Mouse (Mus musculus): Measurements from ENCODE around the gene 1700013F07Rik. TPM values are rescaled to one million over a fixed set of nuclear protein-coding genes. Genes with fewer than 3 reads are reported as not detected.
A peak's percentile ranks its signal among the peaks of the same experiment; 100 is the strongest.

Gene 1700013F07Rik
- total and polyA plus RNA-seq, 3 experiments: not detected

- Histone ChIP-seq H3K4me3 (ENCODE audit: low read depth, low read length) (peak within 1 kb of the TSS; percentile 30; the same call in 1 of the 2 replicates), H3K4me1 (ENCODE audit: insufficient read depth, low read depth, low read length) (peaks cover 10% of the 10 kb centered on the region), H3K27me3 (ENCODE audit: insufficient read depth, low read length) (peaks cover 34% of the 10 kb centered on the region), H3K9me3 (replicated peaks) (no peaks in the 10 kb centered on the region), H3K36me3 (replicated peaks) (no peaks in the 10 kb centered on the region)
- ATAC-seq (ENCODE audit: extremely low read depth, insufficient number of reproducible peaks, low FRiP score, poor library complexity, severe bottlenecking) (no peak), DNase-seq (ENCODE audit: low spot score) (no peak)
- TF ChIP-seq POLR2AphosphoS5 (IDR thresholded peaks at IDR 0.05; ENCODE audit: insufficient replicate concordance, low read depth, low read length) (no peak), TAL1 (conservative IDR thresholded peaks at IDR 0.05; ENCODE audit: low read depth, low read length) (no peak), GATA1 (IDR thresholded peaks at IDR 0.05; ENCODE audit: borderline replicate concordance, low read length) (no peak)
Measured at GRCm38 (mm10) chr3:108536517-108537260, 2.7 kb downstream of the 1700013F07Rik start, which contains the start of gene 5330417C22Rik. TSS of gene 5330417C22Rik (minus strand) at chr3:108536536.

- Histone ChIP-seq H3K4me1 (ENCODE audit: insufficient read depth, low read depth, low read length) (peaks cover 10% of the 10 kb centered on the region), H3K36me3 (replicated peaks) (no peaks in the 10 kb centered on the region), H3K4me3 (ENCODE audit: low read depth, low read length) (no peak overlapping the region), H3K27me3 (ENCODE audit: insufficient read depth, low read length) (peaks cover 32% of the 10 kb centered on the region), H3K9me3 (replicated peaks) (no peaks in the 10 kb centered on the region)
- TF ChIP-seq CTCF (IDR thresholded peaks at IDR 0.05; ENCODE audit: low read depth, low read length) (peak; percentile 55), GATA2 (IDR thresholded peaks at IDR 0.05; ENCODE audit: borderline replicate concordance, low read depth, low read length) (no peak), GATA1 (IDR thresholded peaks at IDR 0.05; ENCODE audit: borderline replicate concordance, low read length) (no peak), TAL1 (conservative IDR thresholded peaks at IDR 0.05; ENCODE audit: low read depth, low read length) (no peak)
- DNase-seq (ENCODE audit: low spot score) (peak; percentile 53), ATAC-seq (ENCODE audit: extremely low read depth, insufficient number of reproducible peaks, low FRiP score, poor library complexity, severe bottlenecking) (peak; percentile 82)
Measured at GRCm38 (mm10) chr3:108537303-108537702, 3.4 kb downstream of the 1700013F07Rik start.

- ATAC-seq (ENCODE audit: extremely low read depth, insufficient number of reproducible peaks, low FRiP score, poor library complexity, severe bottlenecking) (no peak), DNase-seq (ENCODE audit: low spot score) (no peak)
- Histone ChIP-seq H3K4me3 (ENCODE audit: low read depth, low read length) (no peak overlapping the region), H3K4me1 (ENCODE audit: insufficient read depth, low read depth, low read length) (peaks cover 3% of the 10 kb centered on the region), H3K36me3 (replicated peaks) (no peaks in the 10 kb centered on the region), H3K9me3 (replicated peaks) (peaks cover 3% of the 10 kb centered on the region), H3K27me3 (ENCODE audit: insufficient read depth, low read length) (peaks cover 22% of the 10 kb centered on the region)
- TF ChIP-seq TAL1 (conservative IDR thresholded peaks at IDR 0.05; ENCODE audit: low read depth, low read length): no peak
- no peak for TF ChIP-seq POLR2AphosphoS5 (IDR thresholded peaks at IDR 0.05; ENCODE audit: insufficient replicate concordance, low read depth, low read length)
- TF ChIP-seq GATA1 (IDR thresholded peaks at IDR 0.05; ENCODE audit: borderline replicate concordance, low read length): no peak
- TF ChIP-seq CTCF (IDR thresholded peaks at IDR 0.05; ENCODE audit: low read depth, low read length): no peak
- no peak for TF ChIP-seq GATA2 (IDR thresholded peaks at IDR 0.05; ENCODE audit: borderline replicate concordance, low read depth, low read length)
Measured at GRCm38 (mm10) chr3:108542299-108542698, 8.3 kb downstream of the 1700013F07Rik start.

GRCm38 (mm10) chr3:108554111-108554561 is 20.2 kb downstream of the 1700013F07Rik start:
- Histone ChIP-seq H3K36me3 (replicated peaks) (peaks cover 26% of the 10 kb centered on the region), H3K4me1 (ENCODE audit: insufficient read depth, low read depth, low read length) (peaks cover 17% of the 10 kb centered on the region), H3K9me3 (replicated peaks) (no peaks in the 10 kb centered on the region), H3K4me3 (ENCODE audit: low read depth, low read length) (peak overlapping the region; percentile 88), H3K27me3 (ENCODE audit: insufficient read depth, low read length) (peaks cover 6% of the 10 kb centered on the region; the same call in 1 of the 2 replicates)
- TF ChIP-seq GATA1 (IDR thresholded peaks at IDR 0.05; ENCODE audit: borderline replicate concordance, low read length) (no peak), CTCF (IDR thresholded peaks at IDR 0.05; ENCODE audit: low read depth, low read length) (no peak), POLR2AphosphoS5 (IDR thresholded peaks at IDR 0.05; ENCODE audit: insufficient replicate concordance, low read depth, low read length) (no peak), TAL1 (conservative IDR thresholded peaks at IDR 0.05; ENCODE audit: low read depth, low read length) (no peak), GATA2 (IDR thresholded peaks at IDR 0.05; ENCODE audit: borderline replicate concordance, low read depth, low read length) (no peak)
- DNase-seq (ENCODE audit: low spot score) (peak; percentile 55), ATAC-seq (ENCODE audit: extremely low read depth, insufficient number of reproducible peaks, low FRiP score, poor library complexity, severe bottlenecking) (peak; percentile 25; the same call in 1 of the 2 replicates)

GRCm38 (mm10) chr3:108554587-108555312 is 20.8 kb downstream of the 1700013F07Rik start:
- H3K4me3 ChIP-seq (ENCODE audit: low read depth, low read length): peak overlapping the region; percentile 88
- DNase-seq (ENCODE audit: low spot score): peak; percentile 95
- peaks cover 6% of the 10 kb centered on the region; the same call in 1 of the 2 replicates for H3K27me3 ChIP-seq (ENCODE audit: insufficient read depth, low read length)
- ATAC-seq (ENCODE audit: extremely low read depth, insufficient number of reproducible peaks, low FRiP score, poor library complexity, severe bottlenecking): peak; percentile 94
- peaks cover 32% of the 10 kb centered on the region for H3K36me3 ChIP-seq (replicated peaks)
- no peaks in the 10 kb centered on the region for H3K9me3 ChIP-seq (replicated peaks)
- TF ChIP-seq POLR2AphosphoS5 (IDR thresholded peaks at IDR 0.05; ENCODE audit: insufficient replicate concordance, low read depth, low read length) (peak; percentile 98), CTCF (IDR thresholded peaks at IDR 0.05; ENCODE audit: low read depth, low read length) (peak; percentile 68; the same call in 1 of the 2 replicates), GATA2 (IDR thresholded peaks at IDR 0.05; ENCODE audit: borderline replicate concordance, low read depth, low read length) (no peak)
- H3K4me1 ChIP-seq (ENCODE audit: insufficient read depth, low read depth, low read length): peaks cover 17% of the 10 kb centered on the region

- H3K4me1 ChIP-seq (ENCODE audit: insufficient read depth, low read depth, low read length): peaks cover 36% of the 10 kb centered on the region
- DNase-seq (ENCODE audit: low spot score) (no peak), ATAC-seq (ENCODE audit: extremely low read depth, insufficient number of reproducible peaks, low FRiP score, poor library complexity, severe bottlenecking) (no peak)
Measured at GRCm38 (mm10) chr3:108557888-108558287, 23.9 kb downstream of the 1700013F07Rik start.

More at GRCm38 (mm10) chr3:108557888-108558287, 23.9 kb downstream of the 1700013F07Rik start:
- no peaks in the 10 kb centered on the region for H3K27me3 ChIP-seq (ENCODE audit: insufficient read depth, low read length)
- no peaks in the 10 kb centered on the region for H3K9me3 ChIP-seq (replicated peaks)
- H3K4me3 ChIP-seq (ENCODE audit: low read depth, low read length): no peak overlapping the region
- H3K36me3 ChIP-seq (replicated peaks): peaks cover 44% of the 10 kb centered on the region
- TF ChIP-seq POLR2AphosphoS5 (IDR thresholded peaks at IDR 0.05; ENCODE audit: insufficient replicate concordance, low read depth, low read length) (no peak), GATA2 (IDR thresholded peaks at IDR 0.05; ENCODE audit: borderline replicate concordance, low read depth, low read length) (no peak), CTCF (IDR thresholded peaks at IDR 0.05; ENCODE audit: low read depth, low read length) (no peak), TAL1 (conservative IDR thresholded peaks at IDR 0.05; ENCODE audit: low read depth, low read length) (no peak), GATA1 (IDR thresholded peaks at IDR 0.05; ENCODE audit: borderline replicate concordance, low read length) (no peak)

Measured in G1E (cell line).